Mouse (Mus musculus) intestine, embryonic 15.5 days (tissue): ENCODE data around the gene Aldh6a1. TPM values are rescaled to one million over a fixed set of nuclear protein-coding genes. Genes with fewer than 3 reads are reported as not detected.

Experiments
- ATAC-seq: fragments of 200-750 bp; cut with Nextera tagmentation; 2 replicates; pipeline ENCODE4 v1.8.0; 2017; ENCODE audit warnings: moderate TSS enrichment, moderate library complexity
- H3K27ac ChIP-seq: fragments of 300-500 bp; sonication (generic); 2 replicates; pipeline ENCODE4 v1.5.1; 2015; ENCODE audit warnings: mild to moderate bottlenecking, inconsistent platforms
- H3K27me3 ChIP-seq: fragments of 300-500 bp; sonication (generic); replicated peaks from 2 replicates; pipeline ENCODE4 v1.6.1; 2015; ENCODE audit warnings: inconsistent platforms
- H3K36me3 ChIP-seq: fragments of 300-500 bp; sonication (generic); 2 replicates; pipeline ENCODE4 v1.6.1; 2015; ENCODE audit warnings: inconsistent platforms
- H3K4me1 ChIP-seq: fragments of 300-500 bp; sonication (generic); replicated peaks from 2 replicates; pipeline ENCODE4 v1.6.1; 2015; ENCODE audit warnings: inconsistent platforms
- H3K4me2 ChIP-seq: fragments of 300-500 bp; sonication (generic); replicated peaks from 2 replicates; pipeline ENCODE4 v1.6.1; 2015; ENCODE audit warnings: mild to moderate bottlenecking, inconsistent platforms
- H3K4me3 ChIP-seq: fragments of 300-500 bp; sonication (generic); replicated peaks from 2 replicates; pipeline ENCODE4 v1.5.1; 2015; ENCODE audit warnings: inconsistent platforms
- H3K9ac ChIP-seq: fragments of 300-500 bp; sonication (generic); 2 replicates; pipeline ENCODE4 v1.6.1; 2015; ENCODE audit warnings: inconsistent platforms
- H3K9me3 ChIP-seq: fragments of 300-500 bp; sonication (generic); 2 replicates; pipeline ENCODE4 v1.6.1; 2016; ENCODE audit warnings: inconsistent platforms
- WGBS: fragments of 180-500 bp; shearing (Covaris S2); methylation state at CpG from one replicate; pipeline ENCODE4 v1.1.7; 2015; 5-methylcytosine and 5-hydroxymethylcytosine counted together
- polyA plus RNA-seq: library from polyadenylated mRNA; unstranded; fragments of >200 nt; fragmentation: Nextera tagmentation; extraction: Ambion mirVana; gene quantifications from 2 replicates; pipeline ENCODE4 v1.2.1, GENCODE M21; 2015

Gene Aldh6a1
- polyA plus RNA-seq, result 29.0 and 31.8 TPM in 2 replicates

DNA sequence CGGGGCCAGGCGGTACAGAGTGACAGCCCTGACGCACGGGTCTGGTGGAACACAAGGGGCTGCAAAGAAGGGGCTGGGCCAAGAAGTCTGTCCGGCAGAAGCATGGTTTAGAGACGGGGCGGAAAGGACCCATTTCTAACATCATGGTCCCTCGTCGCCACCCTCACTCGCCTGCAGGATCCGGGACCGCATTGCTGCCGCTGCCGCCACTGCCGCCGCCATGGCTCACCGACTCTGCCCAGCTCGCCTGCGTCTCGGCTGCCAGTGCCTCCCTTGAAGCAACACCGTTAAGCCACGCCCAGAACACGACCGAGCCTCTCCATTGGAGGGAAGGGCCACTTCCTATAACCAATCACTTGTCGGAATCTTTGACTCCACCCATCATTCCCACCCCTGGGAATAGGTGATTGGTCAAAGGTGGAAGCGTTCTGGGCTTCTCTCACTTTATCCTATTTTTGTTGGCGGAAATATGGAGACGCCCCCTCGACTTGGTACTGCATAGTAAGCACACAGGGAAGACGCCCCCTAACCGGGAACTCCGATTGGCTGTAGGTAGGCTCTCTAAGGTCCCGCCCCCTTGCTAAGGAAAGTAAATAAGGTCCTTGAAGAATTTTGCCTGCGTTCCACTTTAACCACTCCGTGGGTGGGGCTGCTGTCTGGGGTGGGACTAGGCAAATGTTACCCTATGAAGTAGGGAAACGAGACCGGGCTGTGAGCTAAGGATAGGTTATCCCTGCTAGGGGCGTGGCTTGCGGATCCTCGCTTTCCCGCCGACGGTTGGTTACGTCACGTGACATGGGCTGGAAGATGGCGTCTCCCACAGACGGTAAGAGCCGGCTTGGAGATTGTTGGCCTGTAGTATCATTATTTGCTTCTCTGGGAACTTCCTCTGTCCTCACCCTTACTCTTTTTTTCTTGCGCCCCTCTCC, at the start of gene Aldh6a1, which contains the start of gene Lin52:
Gene Aldh6a1, minus strand, starts transcription at position 287 of the 929 bp plus-strand sequence.
Gene Lin52, plus strand, starts transcription at position 705 of the 929 bp plus-strand sequence.
- under 1% methylated on average over 49 of the region's 49 CpGs for WGBS
- peak; percentile 99 for ATAC-seq

DNA sequence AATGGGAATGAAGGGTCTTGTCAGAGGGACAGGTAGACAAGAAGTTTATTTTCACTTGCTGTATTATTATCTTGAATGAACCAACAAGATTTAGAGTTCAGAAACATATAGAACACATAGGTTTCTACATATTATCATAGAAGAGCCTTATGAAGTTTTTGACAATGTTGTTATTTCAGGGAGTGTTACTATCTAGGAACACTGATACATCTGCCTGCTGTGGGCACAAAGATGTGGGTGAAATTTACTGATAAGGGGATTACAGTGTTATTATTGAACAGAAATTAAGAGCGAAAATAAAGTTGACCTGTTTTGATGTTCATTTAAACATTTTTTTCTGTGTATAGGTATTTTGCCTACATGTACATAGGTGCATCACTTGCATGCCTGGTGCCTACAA, 46.0 kb upstream of the Aldh6a1 start:
- Histone ChIP-seq H3K9ac (no peak overlapping the region), H3K27me3 (no peaks in the 10 kb centered on the region), H3K36me3 (no peaks in the 10 kb centered on the region), H3K9me3 (no peaks in the 10 kb centered on the region), H3K4me3 (no peak overlapping the region), H3K27ac (no peak overlapping the region), H3K4me1 (no peaks in the 10 kb centered on the region), H3K4me2 (no peak overlapping the region)
- no peak for ATAC-seq
- WGBS, result 91% methylated on average over 1 of the region's 1 CpGs

More for the DNA sequence above, at the start of gene Aldh6a1, which contains the start of gene Lin52:
- H3K9ac ChIP-seq, result peak within 1 kb of the TSS; percentile 66
- H3K27me3 ChIP-seq, result no peaks in the 10 kb centered on the region
- H3K9me3 ChIP-seq, result no peaks in the 10 kb centered on the region
- peak within 1 kb of the TSS; percentile 70 for H3K4me3 ChIP-seq
- H3K4me1 ChIP-seq, result peaks cover 4% of the 10 kb centered on the region; the same call in 1 of the 2 replicates
- peak within 1 kb of the TSS; percentile 48; the same call in 1 of the 2 replicates for H3K27ac ChIP-seq
- H3K4me2 ChIP-seq, result peak within 1 kb of the TSS; percentile 91
- no peaks in the 10 kb centered on the region for H3K36me3 ChIP-seq

DNA sequence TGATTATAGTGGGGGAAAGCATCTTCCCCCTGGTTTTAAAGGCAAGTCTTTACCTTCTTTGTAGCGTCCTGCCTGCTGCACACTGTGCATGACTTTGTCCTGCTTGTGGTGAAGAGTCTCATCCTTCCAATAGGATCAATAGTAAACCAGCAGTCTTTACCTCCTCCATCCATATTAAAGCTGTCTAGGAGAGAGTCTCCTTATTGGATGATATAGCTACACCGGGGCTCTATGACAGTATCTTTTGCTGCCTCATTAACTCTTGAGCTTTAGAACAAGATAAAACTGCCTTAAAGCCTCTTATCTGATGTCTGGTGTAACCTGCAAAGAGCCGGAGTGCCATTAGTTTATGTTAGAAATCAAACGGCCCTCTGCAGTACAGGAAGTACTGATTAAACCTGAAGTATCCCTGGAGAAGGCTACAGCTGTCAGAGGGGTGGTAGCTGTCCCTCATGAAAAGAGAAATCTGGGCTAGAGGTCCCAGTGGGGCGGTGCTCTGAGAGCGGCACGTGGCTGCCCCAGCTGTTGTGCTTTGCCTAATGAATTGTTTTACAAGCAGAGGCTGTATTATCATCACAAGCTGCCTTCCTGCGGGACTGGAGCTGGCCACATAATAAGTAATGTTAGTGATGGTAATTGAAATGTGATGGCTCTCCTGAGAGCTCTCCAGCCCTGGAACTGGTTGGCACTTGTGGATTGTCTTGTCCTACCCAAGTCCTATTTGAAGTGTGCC, 36.7 kb upstream of the Aldh6a1 start:
- 12% methylated on average over 8 of the region's 8 CpGs for WGBS
- Histone ChIP-seq H3K4me1 (peaks cover 10% of the 10 kb centered on the region; the same call in 1 of the 2 replicates), H3K27me3 (no peaks in the 10 kb centered on the region), H3K36me3 (no peaks in the 10 kb centered on the region), H3K9ac (no peak overlapping the region), H3K4me2 (0 out of 2 replicates have a peak overlapping the region, but pooled peaks have one; percentile 19), H3K27ac (no peak overlapping the region), H3K9me3 (no peaks in the 10 kb centered on the region), H3K4me3 (no peak overlapping the region)
- ATAC-seq, result peak; percentile 62

DNA sequence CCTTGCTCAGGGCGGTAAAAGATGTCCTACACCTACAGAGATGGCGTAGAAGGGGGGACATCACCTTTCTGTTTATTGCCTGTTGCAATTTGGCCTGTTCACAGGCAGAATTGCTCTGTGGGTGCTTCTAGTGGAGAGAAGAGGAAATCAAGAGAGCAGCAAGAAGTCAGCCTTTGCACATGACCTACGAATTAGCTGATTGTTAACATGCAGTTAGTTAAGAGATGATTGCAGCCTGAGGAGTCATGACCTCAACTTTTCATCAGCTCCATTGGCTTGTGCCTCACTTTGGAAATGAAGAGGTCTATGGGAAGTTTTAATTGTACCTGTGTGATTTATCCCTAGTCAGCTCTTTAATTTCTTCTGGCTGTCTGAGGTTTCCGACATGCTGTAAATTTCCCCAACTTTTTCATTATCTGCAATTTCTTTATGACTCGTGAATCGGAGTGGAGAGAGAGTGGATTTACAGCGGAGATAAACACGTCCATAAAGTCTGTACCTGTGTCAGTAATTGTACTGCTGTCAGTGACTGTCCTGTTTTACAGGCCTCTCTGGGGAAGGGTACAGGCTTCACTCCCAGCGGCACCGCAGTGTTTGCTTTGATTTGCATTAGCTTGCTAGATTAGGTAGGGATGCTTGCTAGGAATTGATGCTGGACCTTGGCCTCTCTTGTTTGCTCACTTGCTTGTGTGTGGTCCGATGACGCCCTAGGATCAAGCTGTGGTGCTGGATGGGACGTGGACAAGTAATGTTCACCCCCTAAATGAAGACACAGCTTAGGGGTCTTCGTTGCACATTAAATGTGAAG, 32.2 kb upstream of the Aldh6a1 start:
- WGBS, result 60% methylated on average over 14 of the region's 14 CpGs
- Histone ChIP-seq H3K27me3 (no peaks in the 10 kb centered on the region), H3K9me3 (no peaks in the 10 kb centered on the region), H3K27ac (no peak overlapping the region), H3K4me3 (no peak overlapping the region), H3K4me2 (no peak overlapping the region), H3K36me3 (no peaks in the 10 kb centered on the region), H3K9ac (no peak overlapping the region), H3K4me1 (peaks cover 10% of the 10 kb centered on the region; the same call in 1 of the 2 replicates)
- ATAC-seq, result peak; percentile 93

DNA sequence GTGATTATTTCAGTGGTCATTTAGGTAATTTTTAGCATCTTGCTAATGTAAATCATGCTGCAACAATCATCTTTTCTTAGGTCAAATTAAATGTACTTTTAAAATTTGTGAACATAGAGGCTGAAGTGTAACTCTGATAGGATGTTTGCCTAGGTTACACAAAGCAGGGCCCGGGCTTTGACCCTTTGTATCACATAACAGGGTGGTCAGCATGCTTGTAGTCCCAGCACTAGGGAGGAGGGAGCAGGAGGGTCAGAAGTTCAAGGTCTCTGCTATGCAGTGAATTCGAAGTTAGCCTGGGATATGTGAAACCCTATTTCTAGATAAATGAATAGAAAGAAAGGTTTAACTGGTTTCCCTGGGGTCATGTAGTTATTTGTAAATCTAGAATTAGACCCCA, 30.4 kb upstream of the Aldh6a1 start:
- Histone ChIP-seq H3K4me1 (0 out of 2 replicates have a peak, but pooled peaks cover 3% of the 10 kb centered on the region), H3K9me3 (no peaks in the 10 kb centered on the region), H3K27me3 (no peaks in the 10 kb centered on the region), H3K27ac (no peak overlapping the region), H3K4me2 (no peak overlapping the region), H3K9ac (no peak overlapping the region), H3K4me3 (no peak overlapping the region), H3K36me3 (no peaks in the 10 kb centered on the region)
- ATAC-seq, result no peak
- WGBS, result 46% methylated on average over 2 of the region's 2 CpGs

DNA sequence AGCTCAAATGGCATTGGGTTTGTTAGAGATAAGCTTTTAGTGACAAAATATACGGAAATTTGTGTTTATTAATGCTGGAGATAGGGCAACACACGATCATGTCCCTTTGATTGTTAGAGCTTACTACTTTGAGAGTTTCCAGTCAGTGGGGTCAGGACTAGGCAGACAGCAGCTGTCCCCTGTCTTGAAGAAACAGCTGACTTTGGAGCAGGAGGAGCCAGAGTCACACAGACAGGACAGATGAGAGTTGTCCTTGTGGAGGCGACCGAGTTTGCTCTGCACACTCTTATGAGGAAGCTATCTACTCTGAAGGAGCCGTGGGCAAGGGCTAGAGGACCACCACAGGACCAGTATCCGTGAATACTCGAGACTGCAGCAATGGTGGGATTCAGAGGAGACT, 28.1 kb upstream of the Aldh6a1 start:
- H3K36me3 ChIP-seq, result no peaks in the 10 kb centered on the region
- no peak overlapping the region for H3K4me3 ChIP-seq
- no peak overlapping the region for H3K9ac ChIP-seq
- WGBS, result 90% methylated on average over 7 of the region's 7 CpGs
- no peak for ATAC-seq
- no peak overlapping the region for H3K4me2 ChIP-seq
- H3K27ac ChIP-seq, result no peak overlapping the region
- 0 out of 2 replicates have a peak, but pooled peaks cover 3% of the 10 kb centered on the region for H3K4me1 ChIP-seq
- no peaks in the 10 kb centered on the region for H3K9me3 ChIP-seq
- no peaks in the 10 kb centered on the region for H3K27me3 ChIP-seq

GRCm38 (mm10) chr12:84468701-84469100, 17.9 kb upstream of the Aldh6a1 start:
- no peak overlapping the region for H3K4me2 ChIP-seq
- WGBS, result 0% methylated on average over 1 of the region's 1 CpGs
- no peaks in the 10 kb centered on the region for H3K27me3 ChIP-seq
- no peak overlapping the region for H3K4me3 ChIP-seq
- H3K9me3 ChIP-seq, result no peaks in the 10 kb centered on the region
- no peak overlapping the region for H3K27ac ChIP-seq
- H3K9ac ChIP-seq, result no peak overlapping the region
- no peaks in the 10 kb centered on the region for H3K4me1 ChIP-seq
- ATAC-seq, result no peak
- H3K36me3 ChIP-seq, result 0 out of 2 replicates have a peak, but pooled peaks cover 4% of the 10 kb centered on the region

DNA sequence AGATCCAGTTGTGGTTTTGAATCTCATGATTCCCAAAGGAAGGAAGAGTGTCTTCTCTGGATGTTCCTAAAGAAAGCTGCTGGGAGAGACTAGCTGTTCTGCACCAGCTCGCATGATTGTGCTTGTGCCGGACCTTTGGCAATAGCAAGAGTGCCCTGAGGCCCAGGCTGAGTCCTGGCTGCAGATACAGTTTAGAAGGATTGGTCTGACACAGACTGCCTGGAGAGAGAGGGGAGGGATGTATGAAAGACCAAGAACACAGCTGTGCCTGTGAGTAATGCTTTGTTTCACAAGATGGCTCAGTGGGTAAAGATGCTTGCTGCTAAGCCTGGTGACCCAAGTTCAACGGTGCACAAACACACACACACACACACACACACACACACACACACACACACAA, 12.1 kb upstream of the Aldh6a1 start:
- Histone ChIP-seq H3K4me1 (no peaks in the 10 kb centered on the region), H3K27me3 (no peaks in the 10 kb centered on the region), H3K9me3 (no peaks in the 10 kb centered on the region), H3K36me3 (peaks cover 17% of the 10 kb centered on the region; the same call in 1 of the 2 replicates), H3K27ac (no peak overlapping the region), H3K9ac (no peak overlapping the region), H3K4me2 (no peak overlapping the region), H3K4me3 (no peak overlapping the region)
- ATAC-seq, result no peak
- 86% methylated on average over 3 of the region's 3 CpGs for WGBS

DNA sequence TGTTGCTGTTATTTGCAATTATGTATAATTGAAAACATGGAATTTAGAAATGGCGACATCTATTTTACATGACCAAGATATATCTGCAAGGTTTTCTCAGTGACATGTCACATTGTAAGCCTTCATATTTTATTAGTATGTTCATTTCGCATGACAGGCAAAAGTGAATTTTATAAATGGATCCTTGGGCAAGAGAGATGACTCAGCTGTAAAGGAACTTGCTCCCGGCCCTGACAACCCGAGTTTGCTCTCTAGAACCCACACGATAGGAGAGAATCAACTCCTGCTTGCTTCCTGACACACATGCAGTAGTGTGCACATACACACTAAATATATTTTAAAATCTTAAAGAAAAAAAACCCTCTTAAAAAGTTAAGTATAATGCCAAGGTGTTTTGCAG, 10.6 kb upstream of the Aldh6a1 start:
- peaks cover 13% of the 10 kb centered on the region; the same call in 1 of the 2 replicates for H3K36me3 ChIP-seq
- 90% methylated on average over 5 of the region's 5 CpGs for WGBS

GRCm38 (mm10) chr12:84459845-84460244, 9.0 kb upstream of the Aldh6a1 start:
- Histone ChIP-seq H3K27ac (no peak overlapping the region), H3K27me3 (no peaks in the 10 kb centered on the region), H3K4me1 (no peaks in the 10 kb centered on the region), H3K4me2 (no peak overlapping the region), H3K9me3 (no peaks in the 10 kb centered on the region), H3K4me3 (no peak overlapping the region), H3K9ac (no peak overlapping the region), H3K36me3 (peaks cover 13% of the 10 kb centered on the region; the same call in 1 of the 2 replicates)
- no peak for ATAC-seq
- 83% methylated on average over 1 of the region's 1 CpGs for WGBS

More for the DNA sequence above, 10.6 kb upstream of the Aldh6a1 start:
- ATAC-seq, result no peak
- H3K9ac ChIP-seq, result no peak overlapping the region
- H3K4me3 ChIP-seq, result no peak overlapping the region
- H3K4me1 ChIP-seq, result no peaks in the 10 kb centered on the region
- H3K27me3 ChIP-seq, result no peaks in the 10 kb centered on the region
- no peak overlapping the region for H3K4me2 ChIP-seq
- no peak overlapping the region for H3K27ac ChIP-seq
- H3K9me3 ChIP-seq, result no peaks in the 10 kb centered on the region

GRCm38 (mm10) chr12:84456911-84457310, 6.1 kb upstream of the Aldh6a1 start:
- Histone ChIP-seq H3K9ac (no peak overlapping the region), H3K9me3 (no peaks in the 10 kb centered on the region), H3K36me3 (peaks cover 13% of the 10 kb centered on the region; the same call in 1 of the 2 replicates), H3K4me1 (no peaks in the 10 kb centered on the region), H3K27ac (no peak overlapping the region), H3K27me3 (no peaks in the 10 kb centered on the region), H3K4me3 (no peak overlapping the region), H3K4me2 (no peak overlapping the region)
- no peak for ATAC-seq
- WGBS, result 93% methylated on average over 3 of the region's 3 CpGs
